Mouse (Mus musculus) midbrain, postnatal 0 days (tissue): ENCODE data around the gene Hyal1. TPM values are rescaled to one million over a fixed set of nuclear protein-coding genes. Genes with fewer than 3 reads are reported as not detected.

Experiments
- ATAC-seq: fragments of 200-750 bp; cut with Nextera tagmentation; 2 replicates; pipeline ENCODE4 v1.8.0; 2017; ENCODE audit warnings: moderate number of reproducible peaks, mild to moderate bottlenecking, moderate TSS enrichment, moderate library complexity; ENCODE audit not compliant: low FRiP score
- DNase-seq: peaks from one replicate; pipeline ENCODE4 v3.0.0-alpha.2; 2015; ENCODE audit warnings: low spot score
- H3K27ac ChIP-seq: fragments of 300-500 bp; sonication (generic); 2 replicates; pipeline ENCODE4 v1.5.1; 2014; ENCODE audit warnings: low read depth, mild to moderate bottlenecking, low read length, mixed read lengths
- H3K27me3 ChIP-seq: fragments of 300-500 bp; sonication (generic); 2 replicates; pipeline ENCODE4 v1.6.1; 2014; ENCODE audit warnings: low read length, control low read depth, mixed read lengths; ENCODE audit not compliant: insufficient read depth
- H3K36me3 ChIP-seq: fragments of 300-500 bp; sonication (generic); 2 replicates; pipeline ENCODE4 v1.6.1; 2014; ENCODE audit warnings: low read length, control low read depth, mixed read lengths; ENCODE audit not compliant: insufficient read depth
- H3K4me1 ChIP-seq: fragments of 300-500 bp; sonication (generic); 2 replicates; pipeline ENCODE4 v1.6.1; 2014; ENCODE audit warnings: mild to moderate bottlenecking, control low read depth, antibody characterized with exemption, low read length, mixed read lengths; ENCODE audit not compliant: insufficient read depth
- H3K4me2 ChIP-seq: fragments of 300-500 bp; sonication (generic); 2 replicates; pipeline ENCODE4 v1.6.1; 2014; ENCODE audit warnings: low read depth, mild to moderate bottlenecking, low read length, mixed read lengths; ENCODE audit not compliant: poor library complexity, severe bottlenecking
- H3K4me3 ChIP-seq: fragments of 300-500 bp; sonication (generic); 2 replicates; pipeline ENCODE4 v1.5.1; 2014; ENCODE audit warnings: low read depth, mild to moderate bottlenecking, low read length, moderate library complexity
- H3K9ac ChIP-seq: fragments of 300-500 bp; sonication (generic); replicated peaks from 2 replicates; pipeline ENCODE4 v1.6.1; 2014; ENCODE audit warnings: mild to moderate bottlenecking, low read length, moderate library complexity, mixed read lengths; ENCODE audit not compliant: poor library complexity, severe bottlenecking
- H3K9me3 ChIP-seq: fragments of 300-500 bp; sonication (generic); 2 replicates; pipeline ENCODE4 v1.6.1; 2016; ENCODE audit warnings: low read length, control low read depth
- CTCF ChIP-seq: IDR thresholded peaks from 2 replicates; pipeline ENCODE4 v1.5.1; 2016; ENCODE audit warnings: antibody characterized with exemption, mild to moderate bottlenecking
- WGBS: fragments of 180-500 bp; shearing (Covaris S2); extraction: QIAGEN DNeasy Blood & Tissue Kit; methylation state at CpG from one replicate; pipeline ENCODE4 v1.1.7; 2014; 5-methylcytosine and 5-hydroxymethylcytosine counted together
- polyA plus RNA-seq: library from polyadenylated mRNA; unstranded; fragments of >200 nt; fragmentation: Nextera tagmentation; extraction: Ambion mirVana; gene quantifications from 2 replicates; pipeline ENCODE4 v1.2.1, GENCODE M21; 2015
- total RNA-seq: library from RNA; depleted of rRNA; stranded (reverse); fragments of >200 nt; gene quantifications from 2 replicates; pipeline ENCODE4 v1.2.3, GENCODE M21; 2014

Hyal1 gene
- total and polyA plus RNA-seq, 2 experiments from 2014 or later = 2.9 to 3.5 TPM

DNA sequence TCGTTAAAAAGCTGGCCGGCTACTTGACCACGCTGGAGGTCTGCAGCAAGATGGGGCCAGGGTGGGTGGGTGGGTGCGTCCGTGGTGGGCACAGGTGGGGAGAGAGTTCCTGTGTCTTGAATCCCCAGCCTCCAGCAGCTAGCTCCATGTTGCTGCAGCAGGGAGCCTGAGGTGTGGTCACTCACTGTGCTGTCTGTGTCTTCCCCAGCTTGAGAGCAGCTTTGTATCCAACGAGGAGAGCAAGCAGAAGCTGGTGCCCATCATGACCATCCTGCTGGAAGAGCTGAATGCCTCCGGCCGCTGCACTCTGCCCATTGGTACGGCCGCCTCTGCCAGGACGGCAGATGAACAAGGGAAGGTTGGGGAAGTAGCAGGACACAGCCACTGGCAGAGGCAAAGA, 33.4 kb upstream of the Hyal1 start:
- no peak overlapping the region for H3K9ac ChIP-seq
- 85% methylated on average over 11 of the region's 11 CpGs for WGBS
- DNase-seq = no peak
- H3K36me3 ChIP-seq = peaks cover 33% of the 10 kb centered on the region
- TF ChIP-seq CTCF = no peak
- H3K27ac ChIP-seq = no peak overlapping the region
- no peaks in the 10 kb centered on the region for H3K9me3 ChIP-seq
- no peak overlapping the region for H3K4me3 ChIP-seq
- no peaks in the 10 kb centered on the region for H3K27me3 ChIP-seq
- peaks cover 19% of the 10 kb centered on the region; the same call in 1 of the 2 replicates for H3K4me1 ChIP-seq
- no peak overlapping the region for H3K4me2 ChIP-seq
- no peak for ATAC-seq

DNA sequence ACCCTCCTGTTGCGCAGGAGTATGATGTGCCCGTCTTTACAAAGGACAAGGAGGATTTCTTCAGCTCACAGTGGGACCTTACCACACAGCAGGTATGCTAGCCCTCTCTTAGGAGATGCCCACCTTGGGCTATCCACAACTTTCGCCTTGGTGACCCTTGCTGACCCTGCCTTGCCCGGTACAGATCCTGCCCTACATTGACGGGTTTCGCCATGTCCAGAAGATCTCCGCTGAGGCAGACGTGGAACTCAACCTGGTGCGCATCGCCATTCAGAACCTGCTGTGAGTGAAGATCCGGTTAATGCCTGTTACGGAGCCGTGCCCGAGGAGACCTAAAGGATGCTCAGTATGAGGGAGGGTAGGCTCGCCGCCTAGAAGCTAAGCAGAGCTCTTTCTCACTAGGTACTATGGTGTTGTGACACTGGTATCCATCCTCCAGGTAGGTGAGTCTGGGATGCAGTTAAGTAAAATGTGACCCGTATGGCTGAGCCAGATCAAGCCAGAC, 32.5 kb upstream of the Hyal1 start:
- 94% methylated on average over 17 of the region's 17 CpGs for WGBS
- no peaks in the 10 kb centered on the region for H3K27me3 ChIP-seq
- peaks cover 19% of the 10 kb centered on the region; the same call in 1 of the 2 replicates for H3K4me1 ChIP-seq
- TF ChIP-seq CTCF = no peak
- H3K27ac ChIP-seq = no peak overlapping the region
- no peak overlapping the region for H3K4me2 ChIP-seq
- DNase-seq (no peak), ATAC-seq (no peak)
- H3K9me3 ChIP-seq = no peaks in the 10 kb centered on the region
- H3K4me3 ChIP-seq = no peak overlapping the region
- H3K36me3 ChIP-seq = peaks cover 23% of the 10 kb centered on the region
- no peak overlapping the region for H3K9ac ChIP-seq

DNA sequence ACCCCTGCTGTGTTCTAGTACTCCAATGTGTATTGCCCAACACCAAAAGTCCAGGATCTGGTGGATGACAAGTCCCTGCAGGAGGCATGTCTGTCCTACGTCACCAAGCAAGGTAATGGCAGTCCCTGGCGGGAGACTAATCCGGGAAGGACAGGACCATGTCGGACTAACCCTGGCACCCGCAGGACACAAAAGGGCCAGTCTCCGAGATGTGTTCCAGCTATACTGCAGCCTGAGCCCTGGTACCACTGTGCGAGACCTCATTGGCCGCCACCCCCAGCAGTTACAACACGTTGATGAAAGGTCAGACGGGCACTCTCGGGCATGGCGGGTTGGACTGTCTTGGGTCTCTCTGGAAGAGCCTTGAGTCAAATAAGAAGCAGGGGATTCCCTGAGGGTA, 32.0 kb upstream of the Hyal1 start:
- peaks cover 19% of the 10 kb centered on the region; the same call in 1 of the 2 replicates for H3K4me1 ChIP-seq
- no peak overlapping the region for H3K9ac ChIP-seq
- 93% methylated on average over 12 of the region's 12 CpGs for WGBS
- no peak for TF ChIP-seq CTCF
- no peak for ATAC-seq
- H3K9me3 ChIP-seq = no peaks in the 10 kb centered on the region
- no peak for DNase-seq
- H3K27ac ChIP-seq = no peak overlapping the region
- no peak overlapping the region for H3K4me3 ChIP-seq
- no peaks in the 10 kb centered on the region for H3K27me3 ChIP-seq
- H3K36me3 ChIP-seq = peaks cover 18% of the 10 kb centered on the region
- H3K4me2 ChIP-seq = no peak overlapping the region

DNA sequence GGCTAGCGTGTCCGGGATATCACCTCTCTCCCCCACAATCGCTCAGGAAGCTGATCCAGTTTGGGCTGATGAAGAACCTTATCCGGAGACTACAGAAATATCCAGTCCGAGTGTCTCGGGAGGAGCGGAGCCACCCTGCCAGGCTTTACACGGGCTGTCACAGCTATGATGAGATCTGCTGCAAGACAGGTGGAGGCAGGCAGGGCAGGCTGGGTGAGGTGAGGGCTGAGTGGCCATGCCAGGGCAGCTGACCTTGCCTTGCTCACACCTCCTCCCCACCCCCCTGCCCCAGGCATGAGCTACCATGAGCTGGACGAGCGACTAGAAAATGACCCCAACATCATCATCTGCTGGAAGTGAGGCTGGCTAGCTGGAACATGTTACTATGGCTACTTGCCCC, 31.5 kb upstream of the Hyal1 start:
- TF ChIP-seq CTCF = no peak
- WGBS = 89% methylated on average over 10 of the region's 10 CpGs
- no peak for ATAC-seq

DNA sequence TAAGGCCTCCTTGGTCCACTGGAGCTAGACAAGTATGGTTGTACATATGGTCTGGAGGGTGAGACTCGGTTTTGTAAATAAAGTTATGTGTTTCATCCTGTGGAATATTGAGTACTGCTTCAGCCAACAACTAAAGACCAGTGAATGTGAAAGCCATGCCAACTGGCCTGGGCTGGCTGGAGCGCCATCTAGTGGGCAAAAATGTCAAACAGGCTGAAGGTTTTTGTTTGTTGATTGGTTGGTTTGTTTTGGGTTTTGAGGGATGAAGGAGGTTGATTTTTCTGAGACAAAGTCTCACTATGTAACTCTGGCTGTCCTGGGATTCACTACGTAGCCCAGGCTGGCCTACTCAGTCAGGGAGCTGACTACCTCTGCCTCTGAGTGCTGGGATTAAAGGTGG, 31.1 kb upstream of the Hyal1 start:
- WGBS = 13% methylated on average over 3 of the region's 3 CpGs
- Histone ChIP-seq H3K36me3 (peaks cover 14% of the 10 kb centered on the region), H3K4me3 (no peak overlapping the region), H3K4me2 (no peak overlapping the region), H3K27ac (no peak overlapping the region), H3K9ac (no peak overlapping the region), H3K27me3 (peaks cover 8% of the 10 kb centered on the region), H3K9me3 (no peaks in the 10 kb centered on the region), H3K4me1 (peaks cover 17% of the 10 kb centered on the region; the same call in 1 of the 2 replicates)
- ATAC-seq (no peak), DNase-seq (peak; percentile 80)
- peak; percentile 96 for TF ChIP-seq CTCF

More for the DNA sequence above, 31.5 kb upstream of the Hyal1 start:
- Histone ChIP-seq H3K4me3 (no peak overlapping the region), H3K36me3 (peaks cover 14% of the 10 kb centered on the region), H3K4me2 (no peak overlapping the region), H3K4me1 (peaks cover 19% of the 10 kb centered on the region; the same call in 1 of the 2 replicates), H3K9me3 (no peaks in the 10 kb centered on the region), H3K9ac (no peak overlapping the region), H3K27ac (no peak overlapping the region), H3K27me3 (peaks cover 4% of the 10 kb centered on the region; the same call in 1 of the 2 replicates)
- no peak for DNase-seq

DNA sequence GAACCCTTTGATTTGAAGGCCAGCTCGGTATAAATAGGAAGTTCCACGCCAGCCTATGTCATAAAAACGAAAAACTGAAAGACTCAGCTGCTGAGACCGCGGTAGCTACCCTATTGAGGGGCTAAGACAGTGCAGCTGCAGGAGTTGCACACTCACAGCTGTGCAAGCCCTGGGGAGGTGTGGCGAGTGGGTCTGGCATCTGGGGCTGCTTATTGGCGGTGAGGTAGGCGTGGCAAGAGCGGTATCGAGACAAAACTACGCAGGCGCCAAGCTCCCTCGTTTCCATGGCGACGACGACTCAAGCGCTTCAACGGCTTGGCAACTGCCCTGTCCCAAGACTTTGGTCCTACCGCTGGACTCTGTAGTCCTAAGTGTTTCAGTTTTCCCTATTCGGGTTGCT, 29.7 kb upstream of the Hyal1 start, which contains the start of gene Zmynd10:
TSS of gene Zmynd10 (plus strand) at position 273 of the 400 bp plus-strand sequence.
- H3K4me1 ChIP-seq = peaks cover 11% of the 10 kb centered on the region; the same call in 1 of the 2 replicates
- WGBS = 3% methylated on average over 20 of the region's 20 CpGs
- H3K9ac ChIP-seq = 0 out of 2 replicates have a peak within 1 kb of the TSS, but pooled peaks have one; percentile 19
- H3K27me3 ChIP-seq = peaks cover 20% of the 10 kb centered on the region
- H3K9me3 ChIP-seq = no peaks in the 10 kb centered on the region
- peaks cover 14% of the 10 kb centered on the region for H3K36me3 ChIP-seq
- no peak for TF ChIP-seq CTCF
- H3K27ac ChIP-seq = peak within 1 kb of the TSS; percentile 19; the same call in 1 of the 2 replicates
- ATAC-seq = peak; percentile 50
- peak within 1 kb of the TSS; percentile 22 for H3K4me3 ChIP-seq
- H3K4me2 ChIP-seq = peak within 1 kb of the TSS; percentile 57
- DNase-seq = peak; percentile 95
